Mouse (Mus musculus) hindbrain, embryonic 13.5 days (tissue): ENCODE results near the gene Casp6. TPM values are rescaled to one million over a fixed set of nuclear protein-coding genes. Genes with fewer than 3 reads are reported as not detected.

Source experiments
- ATAC-seq: fragments of 200-750 bp; cut with Nextera tagmentation; 2 replicates; pipeline ENCODE4 v1.8.0; 2017; ENCODE audit warnings: moderate TSS enrichment; ENCODE audit not compliant: low FRiP score
- H3K27ac ChIP-seq: fragments of 300-500 bp; sonication (generic); 2 replicates; pipeline ENCODE4 v1.5.1; 2015; ENCODE audit warnings: inconsistent platforms, mild to moderate bottlenecking, moderate library complexity
- H3K27me3 ChIP-seq: fragments of 300-500 bp; sonication (generic); 2 replicates; pipeline ENCODE4 v1.6.1; 2015; ENCODE audit warnings: mild to moderate bottlenecking, inconsistent platforms
- H3K36me3 ChIP-seq: fragments of 300-500 bp; sonication (generic); 2 replicates; pipeline ENCODE4 v1.6.1; 2015; ENCODE audit warnings: mild to moderate bottlenecking, inconsistent platforms
- H3K4me1 ChIP-seq: fragments of 300-500 bp; sonication (generic); replicated peaks from 2 replicates; pipeline ENCODE4 v1.6.1; 2015; ENCODE audit warnings: inconsistent platforms
- H3K4me2 ChIP-seq: fragments of 300-500 bp; sonication (generic); 2 replicates; pipeline ENCODE4 v1.6.1; 2015; ENCODE audit warnings: inconsistent platforms, mild to moderate bottlenecking, moderate library complexity
- H3K4me3 ChIP-seq: fragments of 300-500 bp; sonication (generic); 2 replicates; pipeline ENCODE4 v1.5.1; 2015; ENCODE audit warnings: mild to moderate bottlenecking, inconsistent platforms
- H3K9ac ChIP-seq: fragments of 300-500 bp; sonication (generic); 2 replicates; pipeline ENCODE4 v1.6.1; 2015; ENCODE audit warnings: mild to moderate bottlenecking, inconsistent platforms
- H3K9me3 ChIP-seq: fragments of 300-500 bp; sonication (generic); 2 replicates; pipeline ENCODE4 v1.6.1; 2016; ENCODE audit warnings: inconsistent platforms
- WGBS: fragments of 180-500 bp; shearing (Covaris S2); methylation state at CpG from one replicate; pipeline ENCODE4 v1.1.7; 2015; 5-methylcytosine and 5-hydroxymethylcytosine counted together
- polyA plus RNA-seq: library from polyadenylated mRNA; unstranded; fragments of >200 nt; fragmentation: Nextera tagmentation; extraction: Ambion mirVana; gene quantifications from 2 replicates; pipeline ENCODE4 v1.2.1, GENCODE M21; 2015

The Casp6 gene
- polyA plus RNA-seq: 36.5 and 38.7 TPM in 2 replicates

DNA sequence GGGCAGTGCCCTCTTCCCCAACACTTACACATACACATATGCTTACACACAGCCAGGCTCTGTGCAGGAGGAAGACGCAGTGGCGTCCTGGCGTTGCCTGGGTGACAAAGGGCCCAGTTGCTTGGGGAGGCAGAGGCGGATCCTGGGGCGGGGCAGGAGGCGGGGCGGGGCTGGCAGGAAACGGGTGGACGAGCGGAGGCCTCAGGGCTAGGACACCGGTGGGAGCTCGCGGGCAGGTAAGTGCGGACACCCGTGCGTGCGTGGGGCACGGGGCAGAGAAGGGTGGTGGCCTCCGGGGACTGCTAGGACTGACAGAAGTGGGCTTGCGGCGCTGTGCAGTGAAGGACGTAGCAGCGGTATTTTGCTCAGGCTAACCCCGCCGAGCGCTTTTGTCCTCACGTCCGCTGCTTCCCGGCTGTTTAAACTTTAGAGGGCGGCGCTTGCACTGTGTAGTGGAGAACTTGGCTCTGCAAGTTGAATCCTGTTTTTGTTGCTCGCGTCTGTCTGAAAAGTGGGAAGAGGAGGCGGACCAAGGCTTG lies at the start of gene Casp6:
Gene Casp6 (plus strand): TSS at position 155 of the 539 bp plus-strand sequence.
- H3K27me3 ChIP-seq: no peaks in the 10 kb centered on the region
- ATAC-seq: peak; percentile 93
- peak within 1 kb of the TSS; percentile 71 for H3K4me2 ChIP-seq
- H3K9ac ChIP-seq: peak within 1 kb of the TSS; percentile 75
- H3K36me3 ChIP-seq: peaks cover 5% of the 10 kb centered on the region; the same call in 1 of the 2 replicates
- H3K4me1 ChIP-seq: peaks cover 21% of the 10 kb centered on the region
- WGBS: 1% methylated on average over 34 of the region's 34 CpGs
- H3K27ac ChIP-seq: peak within 1 kb of the TSS; percentile 40
- no peaks in the 10 kb centered on the region for H3K9me3 ChIP-seq
- peak within 1 kb of the TSS; percentile 58 for H3K4me3 ChIP-seq

DNA sequence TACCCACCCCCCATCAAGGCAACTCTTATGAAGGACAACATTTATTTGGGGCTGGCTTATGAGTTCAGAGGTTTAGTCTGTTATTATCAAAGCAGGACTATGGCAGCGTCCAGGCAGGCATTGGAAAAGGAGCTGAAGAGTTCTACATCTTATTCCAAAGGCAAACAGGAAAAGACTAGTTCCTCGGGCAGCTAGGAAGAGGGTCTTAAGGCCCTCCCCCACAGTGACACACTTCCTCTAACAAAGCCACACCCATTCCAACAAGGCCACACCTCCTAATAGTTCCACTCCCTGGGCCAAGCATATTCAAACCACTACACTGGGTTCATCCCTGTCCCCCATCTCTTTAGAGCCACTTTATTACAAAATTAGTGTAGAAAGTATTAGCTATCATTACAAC lies 38.6 kb upstream of the Casp6 start:
- H3K4me2 ChIP-seq: no peak overlapping the region
- no peaks in the 10 kb centered on the region for H3K9me3 ChIP-seq
- no peaks in the 10 kb centered on the region for H3K4me1 ChIP-seq
- H3K36me3 ChIP-seq: no peaks in the 10 kb centered on the region
- no peaks in the 10 kb centered on the region for H3K27me3 ChIP-seq
- ATAC-seq: no peak
- no peak overlapping the region for H3K27ac ChIP-seq
- WGBS: 85% methylated on average over 2 of the region's 2 CpGs
- no peak overlapping the region for H3K4me3 ChIP-seq
- no peak overlapping the region for H3K9ac ChIP-seq

DNA sequence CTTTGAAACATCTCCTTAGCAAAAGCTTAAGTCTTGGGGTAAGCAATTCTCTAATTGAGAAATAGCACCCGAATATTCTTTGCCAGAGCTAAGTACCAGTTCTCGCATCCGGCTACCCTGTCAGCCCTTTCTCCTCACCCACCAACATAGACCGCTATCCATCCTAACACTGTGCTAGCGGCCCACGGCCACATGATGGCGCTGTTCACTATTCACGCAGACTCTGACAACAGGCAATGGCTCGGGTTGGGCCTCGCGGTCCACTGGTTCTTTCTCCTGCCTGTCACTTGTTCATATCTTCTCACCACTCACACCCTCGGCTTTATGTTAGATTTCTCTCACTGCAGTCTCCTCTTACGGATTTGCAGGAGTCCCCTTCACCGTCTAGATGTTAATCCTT lies 37.5 kb upstream of the Casp6 start:
- H3K27ac ChIP-seq: no peak overlapping the region
- 57% methylated on average over 14 of the region's 14 CpGs for WGBS
- no peaks in the 10 kb centered on the region for H3K9me3 ChIP-seq
- H3K4me2 ChIP-seq: no peak overlapping the region
- H3K4me3 ChIP-seq: no peak overlapping the region
- no peaks in the 10 kb centered on the region for H3K36me3 ChIP-seq
- H3K27me3 ChIP-seq: no peaks in the 10 kb centered on the region
- ATAC-seq: no peak
- no peaks in the 10 kb centered on the region for H3K4me1 ChIP-seq
- no peak overlapping the region for H3K9ac ChIP-seq

DNA sequence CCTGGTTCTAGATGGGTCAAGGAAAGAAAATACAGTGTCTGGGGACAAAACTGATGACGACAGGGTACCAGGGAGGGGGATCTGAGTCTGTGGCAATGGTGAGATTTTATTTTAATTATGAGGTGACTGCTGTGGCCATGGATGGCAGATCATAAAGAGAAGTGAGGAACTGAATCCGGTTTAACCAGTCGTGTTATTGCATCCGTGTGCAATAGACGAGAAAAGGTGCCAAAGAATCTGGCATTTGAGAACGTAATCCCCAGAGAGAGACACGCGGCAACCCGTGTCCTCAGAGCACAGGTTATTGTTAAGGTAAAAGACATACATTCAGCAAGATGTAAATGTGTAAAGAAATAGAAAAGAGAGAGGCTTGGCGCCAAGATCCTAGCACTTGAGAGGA lies 23.9 kb upstream of the Casp6 start:
- Histone ChIP-seq H3K4me2 (no peak overlapping the region), H3K4me1 (peaks cover 12% of the 10 kb centered on the region)
- WGBS: 91% methylated on average over 10 of the region's 10 CpGs

DNA sequence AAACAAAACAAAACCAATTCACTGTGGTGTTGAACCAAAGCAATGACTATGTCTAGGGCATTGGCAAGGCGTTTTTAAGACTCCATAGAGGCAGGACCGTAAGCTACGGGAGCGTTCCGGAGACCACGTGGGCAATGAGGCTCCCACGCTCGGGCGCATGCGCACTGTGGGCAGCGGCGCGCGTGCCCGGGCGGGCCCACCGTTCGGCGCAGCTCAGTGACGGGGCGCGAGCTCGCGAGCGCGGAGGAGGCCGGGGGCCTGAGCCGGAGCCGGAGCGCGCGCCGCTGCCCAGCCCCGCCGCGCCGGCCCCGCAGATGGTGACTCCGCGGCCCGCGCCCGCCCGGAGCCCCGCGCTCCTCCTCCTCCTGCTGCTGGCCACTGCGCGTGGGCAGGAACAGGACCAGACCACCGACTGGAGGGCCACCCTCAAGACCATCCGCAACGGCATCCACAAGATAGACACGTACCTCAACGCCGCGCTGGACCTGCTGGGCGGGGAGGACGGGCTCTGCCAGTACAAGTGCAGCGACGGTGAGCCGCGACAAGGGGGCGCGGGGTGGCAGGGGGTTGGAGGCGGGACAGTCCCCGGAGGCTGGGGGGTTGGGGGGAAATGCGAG lies 22.7 kb upstream of the Casp6 start, which contains the start of gene Pla2g12a:
Gene Pla2g12a (plus strand): TSS at position 202 of the 617 bp plus-strand sequence.
- no peaks in the 10 kb centered on the region for H3K9me3 ChIP-seq
- H3K4me3 ChIP-seq: peak within 1 kb of the TSS; percentile 64
- under 1% methylated on average over 64 of the region's 66 CpGs for WGBS
- no peaks in the 10 kb centered on the region for H3K36me3 ChIP-seq
- H3K4me2 ChIP-seq: peak within 1 kb of the TSS; percentile 88
- H3K27ac ChIP-seq: peak within 1 kb of the TSS; percentile 85
- ATAC-seq: peak; percentile 93
- peaks cover 12% of the 10 kb centered on the region for H3K4me1 ChIP-seq
- 0 out of 2 replicates have a peak, but pooled peaks cover 4% of the 10 kb centered on the region for H3K27me3 ChIP-seq
- peak within 1 kb of the TSS; percentile 77 for H3K9ac ChIP-seq

More for the DNA sequence above, 23.9 kb upstream of the Casp6 start:
- H3K9me3 ChIP-seq: no peaks in the 10 kb centered on the region
- H3K27ac ChIP-seq: no peak overlapping the region
- ATAC-seq: no peak
- no peak overlapping the region for H3K4me3 ChIP-seq
- no peak overlapping the region for H3K9ac ChIP-seq
- 0 out of 2 replicates have a peak, but pooled peaks cover 4% of the 10 kb centered on the region for H3K27me3 ChIP-seq
- H3K36me3 ChIP-seq: no peaks in the 10 kb centered on the region

DNA sequence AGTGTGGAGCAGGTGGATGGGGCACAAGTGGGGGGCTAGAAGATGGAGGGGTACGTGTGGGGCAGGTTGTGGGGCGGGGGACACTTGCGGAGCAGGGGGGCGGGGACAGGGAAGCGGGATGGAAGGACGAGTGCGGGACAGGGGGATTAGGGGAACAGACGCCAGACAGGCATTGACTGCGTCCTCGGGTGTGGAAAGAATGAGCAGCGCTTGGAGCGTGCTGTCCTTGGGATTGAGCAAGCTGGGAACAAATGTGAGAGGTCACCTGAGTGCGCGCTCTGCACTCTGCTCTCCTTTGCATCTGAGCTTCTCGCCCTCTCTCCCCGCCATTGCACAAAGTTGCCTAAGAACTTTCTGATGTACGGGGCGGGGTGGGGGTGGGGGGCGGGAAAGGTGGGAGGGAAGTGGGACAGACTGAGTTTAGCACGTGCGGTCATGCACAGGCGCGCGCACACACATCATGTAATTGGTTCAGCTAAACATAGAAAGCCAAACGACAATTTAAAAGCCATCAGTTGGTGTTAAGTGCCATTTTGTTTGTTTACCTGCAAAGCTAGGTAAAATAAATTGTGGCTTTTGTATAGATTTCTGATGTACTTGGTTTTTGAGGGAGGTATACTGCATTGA lies 22.0 kb upstream of the Casp6 start:
- Histone ChIP-seq H3K27me3 (0 out of 2 replicates have a peak, but pooled peaks cover 4% of the 10 kb centered on the region), H3K4me1 (peaks cover 12% of the 10 kb centered on the region), H3K9ac (peak overlapping the region; percentile 77), H3K4me3 (peak overlapping the region; percentile 64), H3K4me2 (peak overlapping the region; percentile 88), H3K27ac (peak overlapping the region; percentile 85), H3K9me3 (no peaks in the 10 kb centered on the region), H3K36me3 (no peaks in the 10 kb centered on the region)
- ATAC-seq: peak; percentile 62
- WGBS: under 1% methylated on average over 25 of the region's 25 CpGs

DNA sequence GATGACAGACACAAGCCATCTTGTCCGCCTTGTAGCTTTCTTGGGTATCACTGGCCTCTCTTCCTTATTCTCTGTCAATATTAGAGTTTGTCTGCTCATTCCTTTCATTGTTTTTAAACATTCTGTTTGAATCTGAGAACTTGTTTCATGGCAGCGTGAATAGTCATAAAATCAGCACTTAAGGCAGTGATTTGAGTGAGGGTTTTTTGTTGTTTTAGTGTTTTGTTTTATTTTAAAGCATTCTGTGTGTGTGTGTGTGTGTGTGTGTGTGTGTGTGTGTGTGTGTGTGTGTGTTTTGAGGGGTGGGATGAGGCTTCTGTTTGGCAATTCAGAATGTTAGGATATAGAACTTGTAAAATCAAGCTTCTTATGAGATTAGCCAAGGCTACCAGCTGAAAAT lies 21.3 kb upstream of the Casp6 start:
- H3K4me2 ChIP-seq: peak overlapping the region; percentile 88
- H3K9me3 ChIP-seq: no peaks in the 10 kb centered on the region
- H3K4me3 ChIP-seq: peak overlapping the region; percentile 64
- H3K9ac ChIP-seq: no peak overlapping the region
- H3K4me1 ChIP-seq: peaks cover 12% of the 10 kb centered on the region
- 86% methylated on average over 2 of the region's 2 CpGs for WGBS
- H3K27me3 ChIP-seq: 0 out of 2 replicates have a peak, but pooled peaks cover 4% of the 10 kb centered on the region
- ATAC-seq: no peak
- no peaks in the 10 kb centered on the region for H3K36me3 ChIP-seq
- no peak overlapping the region for H3K27ac ChIP-seq

DNA sequence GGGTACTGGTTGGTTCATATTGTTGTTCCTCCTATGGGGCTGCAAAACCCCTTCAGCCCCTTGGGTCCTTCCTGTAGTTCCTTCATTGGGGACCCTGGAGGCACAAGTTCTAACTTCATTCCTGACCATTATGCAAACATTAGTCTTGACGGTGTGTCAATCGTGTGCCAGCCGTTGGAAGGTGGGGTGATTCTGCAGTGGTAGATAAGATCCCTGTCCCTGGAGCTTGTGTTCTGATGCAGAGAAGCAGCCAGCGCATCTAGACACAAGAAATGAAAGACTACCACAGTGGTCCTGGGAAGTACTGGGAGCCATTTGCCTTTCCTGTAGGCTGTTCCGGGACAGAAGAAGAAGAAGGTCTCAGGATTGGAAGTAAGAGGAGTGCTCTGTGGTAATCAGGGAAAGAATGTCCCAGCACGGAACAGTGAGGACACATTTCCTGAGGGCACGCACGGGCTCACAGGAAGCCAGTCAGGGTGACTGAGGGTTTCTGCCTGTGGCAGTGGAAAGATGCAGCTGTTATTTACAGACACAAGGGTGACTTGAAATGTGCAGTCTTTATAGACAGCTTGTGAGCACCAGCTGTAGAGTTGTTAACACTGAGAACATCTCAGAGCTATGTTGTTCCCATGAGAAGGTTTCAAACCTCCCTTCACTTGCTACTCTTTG lies 20.2 kb upstream of the Casp6 start:
- WGBS: 90% methylated on average over 8 of the region's 8 CpGs
- no peak overlapping the region for H3K27ac ChIP-seq
- H3K4me1 ChIP-seq: peaks cover 12% of the 10 kb centered on the region
- H3K36me3 ChIP-seq: no peaks in the 10 kb centered on the region
- 0 out of 2 replicates have a peak, but pooled peaks cover 4% of the 10 kb centered on the region for H3K27me3 ChIP-seq
- no peak overlapping the region for H3K4me2 ChIP-seq
- H3K9me3 ChIP-seq: no peaks in the 10 kb centered on the region
- no peak for ATAC-seq
- no peak overlapping the region for H3K9ac ChIP-seq
- H3K4me3 ChIP-seq: no peak overlapping the region

DNA sequence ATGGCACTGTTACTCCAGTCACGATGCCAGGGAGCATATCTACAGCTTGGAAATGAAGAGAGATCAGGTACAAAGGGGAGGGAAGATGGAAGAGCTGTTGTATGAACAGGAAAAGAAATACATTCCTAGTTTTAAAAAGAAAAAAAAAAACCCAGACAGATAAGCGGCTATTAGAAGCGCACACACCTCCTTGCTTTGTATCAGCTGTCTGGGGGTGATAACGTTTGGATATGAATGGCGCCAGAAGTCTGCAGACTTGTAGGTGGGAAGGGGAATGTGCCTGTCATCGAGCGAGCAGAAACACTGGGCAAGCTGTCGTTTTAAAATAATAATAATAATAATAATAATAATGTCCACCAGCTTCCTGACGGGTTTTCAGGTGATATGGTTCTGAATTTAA lies 15.6 kb upstream of the Casp6 start:
- H3K9me3 ChIP-seq: no peaks in the 10 kb centered on the region
- H3K36me3 ChIP-seq: peaks cover 7% of the 10 kb centered on the region
- no peak overlapping the region for H3K9ac ChIP-seq
- no peak for ATAC-seq
- no peaks in the 10 kb centered on the region for H3K4me1 ChIP-seq
- H3K27me3 ChIP-seq: no peaks in the 10 kb centered on the region
- H3K4me2 ChIP-seq: no peak overlapping the region
- WGBS: 90% methylated on average over 9 of the region's 9 CpGs
- no peak overlapping the region for H3K27ac ChIP-seq
- no peak overlapping the region for H3K4me3 ChIP-seq

DNA sequence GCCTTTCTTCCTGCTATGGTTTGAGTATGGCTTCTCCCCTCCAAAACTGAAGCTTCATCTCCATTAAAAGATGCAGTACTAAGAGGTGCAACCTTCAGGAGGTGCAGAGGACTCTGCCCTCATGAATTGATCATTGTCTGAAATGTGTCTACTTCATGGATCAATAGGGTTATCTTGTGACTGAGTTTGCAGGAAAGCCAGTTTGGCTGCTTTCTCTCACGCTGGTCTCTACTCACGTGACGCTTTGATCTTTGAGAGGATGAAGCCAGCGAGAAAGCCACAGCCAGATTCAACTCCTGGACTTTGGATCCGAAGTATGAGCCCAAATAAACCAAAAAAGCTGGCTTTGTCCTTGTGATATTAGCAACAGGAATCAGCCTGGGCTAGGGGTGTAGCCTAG lies 14.8 kb upstream of the Casp6 start:
- H3K4me2 ChIP-seq: no peak overlapping the region
- peaks cover 14% of the 10 kb centered on the region for H3K36me3 ChIP-seq
- H3K27me3 ChIP-seq: no peaks in the 10 kb centered on the region
- no peaks in the 10 kb centered on the region for H3K4me1 ChIP-seq
- no peaks in the 10 kb centered on the region for H3K9me3 ChIP-seq
- no peak overlapping the region for H3K9ac ChIP-seq
- H3K27ac ChIP-seq: no peak overlapping the region
- no peak overlapping the region for H3K4me3 ChIP-seq
- 92% methylated on average over 5 of the region's 5 CpGs for WGBS
- no peak for ATAC-seq

DNA sequence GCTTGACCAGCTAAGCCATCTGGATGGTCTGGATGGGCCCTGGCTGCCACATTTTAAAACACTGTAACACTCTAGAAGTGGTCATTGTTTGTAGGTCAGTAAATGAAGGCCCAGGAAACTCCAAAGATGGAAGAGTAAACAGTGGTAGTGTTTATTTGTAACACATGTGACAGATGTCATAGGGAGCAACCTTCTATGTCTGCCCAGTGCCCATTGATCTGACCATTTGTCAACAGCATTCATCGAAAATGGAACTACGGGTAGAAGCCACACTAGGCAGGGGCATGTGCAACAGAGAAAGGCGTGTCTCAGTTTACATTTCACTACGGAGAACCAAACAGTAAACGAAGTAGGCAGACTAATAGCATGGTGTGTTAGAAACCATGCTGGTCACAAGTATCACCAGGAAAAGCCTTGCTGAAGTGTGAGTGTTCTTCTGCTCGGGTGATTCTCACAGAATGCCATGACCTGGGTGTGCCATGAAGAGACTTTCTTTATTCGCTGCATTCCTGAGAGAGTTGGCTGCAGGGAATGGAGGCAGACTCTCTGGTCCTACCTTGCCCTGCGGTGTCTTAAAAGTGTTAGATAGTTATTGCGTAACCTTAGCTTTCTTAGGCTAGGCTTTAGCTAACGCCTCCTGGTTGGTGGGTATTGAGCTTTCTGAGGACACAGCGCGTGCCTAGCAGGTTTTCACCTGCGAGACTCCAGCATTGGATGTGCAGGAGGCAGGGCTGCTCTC lies 13.3 kb upstream of the Casp6 start:
- H3K4me2 ChIP-seq: no peak overlapping the region
- ATAC-seq: no peak
- WGBS: 93% methylated on average over 13 of the region's 13 CpGs
- no peaks in the 10 kb centered on the region for H3K4me1 ChIP-seq
- no peaks in the 10 kb centered on the region for H3K9me3 ChIP-seq
- no peaks in the 10 kb centered on the region for H3K27me3 ChIP-seq
- H3K27ac ChIP-seq: no peak overlapping the region
- H3K9ac ChIP-seq: no peak overlapping the region
- peaks cover 23% of the 10 kb centered on the region for H3K36me3 ChIP-seq
- no peak overlapping the region for H3K4me3 ChIP-seq

DNA sequence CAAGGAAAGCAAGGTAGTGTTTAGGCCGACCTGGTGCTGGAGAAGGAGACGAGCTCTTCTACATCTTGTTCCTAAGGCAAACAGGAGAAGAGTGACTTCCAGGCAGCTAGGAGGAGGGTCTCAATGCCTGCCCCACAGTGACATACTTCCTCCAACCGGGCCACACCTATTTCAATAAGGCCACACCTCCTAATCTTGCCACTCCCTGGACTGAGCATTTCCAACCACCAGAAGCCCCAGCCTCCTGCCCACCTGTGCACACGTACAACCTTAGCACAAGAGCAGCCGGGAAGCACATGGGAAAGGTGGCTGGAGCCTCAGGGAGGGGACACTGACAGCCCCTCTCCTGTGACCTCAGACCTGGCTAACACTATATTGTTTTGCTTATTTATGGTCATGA lies 9.2 kb upstream of the Casp6 start:
- no peak overlapping the region for H3K9ac ChIP-seq
- H3K27ac ChIP-seq: no peak overlapping the region
- 86% methylated on average over 5 of the region's 5 CpGs for WGBS
- peaks cover 41% of the 10 kb centered on the region for H3K36me3 ChIP-seq
- H3K4me2 ChIP-seq: no peak overlapping the region
- H3K9me3 ChIP-seq: no peaks in the 10 kb centered on the region
- no peaks in the 10 kb centered on the region for H3K4me1 ChIP-seq
- no peaks in the 10 kb centered on the region for H3K27me3 ChIP-seq
- H3K4me3 ChIP-seq: no peak overlapping the region
- ATAC-seq: no peak
